Mouse (Mus musculus): ENCODE data around the gene Fancd2os.

DNA sequence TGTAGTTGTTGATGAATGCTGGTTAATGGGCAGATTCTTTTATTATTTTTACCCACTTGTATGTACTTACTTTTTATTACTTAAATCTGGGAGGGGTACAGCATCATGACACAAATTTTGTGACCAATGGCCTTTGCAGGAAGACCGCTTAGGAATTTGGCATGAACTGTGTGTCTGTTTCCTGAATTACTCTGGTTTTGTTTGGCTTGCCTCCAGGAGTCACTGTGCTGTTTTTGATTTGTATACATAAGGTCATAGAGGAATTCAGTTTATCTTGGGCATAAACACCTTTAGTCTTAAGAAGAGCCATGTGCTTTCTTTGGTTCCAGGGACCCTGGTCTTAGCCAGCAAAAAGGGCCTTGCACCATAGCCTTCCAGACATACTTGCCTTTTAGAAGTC, 36.0 kb downstream of the Fancd2os start:
- no peak for TF ChIP-seq CTCF (IDR thresholded peaks at IDR 0.05; ENCODE audit: control insufficient read depth, insufficient read depth, low read length)
- TF ChIP-seq POLR2A (IDR thresholded peaks at IDR 0.05; ENCODE audit: borderline replicate concordance, control insufficient read depth, low read depth, low read length) = no peak

Measured in bone marrow, adult 2 months (tissue).